Mouse (Mus musculus) hindbrain, embryonic 10.5 days (tissue): ENCODE measurements around the gene Cand1. TPM values are rescaled to one million over a fixed set of nuclear protein-coding genes. Genes with fewer than 3 reads are reported as not detected.

Experiments
- DNase-seq: peaks from one replicate; pipeline ENCODE4 v3.0.0-alpha.2; 2017; ENCODE audit warnings: low spot score
- H3K27ac ChIP-seq: fragments of 300-500 bp; sonication (generic); 2 replicates; pipeline ENCODE4 v1.5.1; 2016; ENCODE audit warnings: mild to moderate bottlenecking, moderate library complexity
- H3K27me3 ChIP-seq: fragments of 300-500 bp; sonication (generic); 2 replicates; pipeline ENCODE4 v1.6.1; 2016; ENCODE audit warnings: mild to moderate bottlenecking; ENCODE audit not compliant: poor library complexity, insufficient read depth, severe bottlenecking
- H3K36me3 ChIP-seq: fragments of 300-500 bp; sonication (generic); 2 replicates; pipeline ENCODE4 v1.6.1; 2016; ENCODE audit warnings: mild to moderate bottlenecking, moderate library complexity
- H3K4me1 ChIP-seq: fragments of 300-500 bp; sonication (generic); replicated peaks from 2 replicates; pipeline ENCODE4 v1.6.1; 2016; ENCODE audit warnings: mild to moderate bottlenecking
- H3K4me3 ChIP-seq: fragments of 300-500 bp; sonication (generic); 2 replicates; pipeline ENCODE4 v1.5.1; 2016; ENCODE audit warnings: mild to moderate bottlenecking, moderate library complexity
- H3K9me3 ChIP-seq: fragments of 300-500 bp; sonication (generic); 2 replicates; pipeline ENCODE4 v1.6.1; 2016; ENCODE audit warnings: mild to moderate bottlenecking, moderate library complexity
- WGBS: fragments of 180-500 bp; shearing (Covaris S2); methylation state at CpG from one replicate; pipeline ENCODE4 v1.1.7; 2016; 5-methylcytosine and 5-hydroxymethylcytosine counted together
- polyA plus RNA-seq: library from polyadenylated mRNA; unstranded; fragments of >200 nt; fragmentation: Nextera tagmentation; extraction: Ambion mirVana; gene quantifications from 2 replicates; pipeline ENCODE4 v1.2.1, GENCODE M21; 2016

The Cand1 gene
- polyA plus RNA-seq, 1 experiment from 2014 or later = 96.5 TPM

DNA sequence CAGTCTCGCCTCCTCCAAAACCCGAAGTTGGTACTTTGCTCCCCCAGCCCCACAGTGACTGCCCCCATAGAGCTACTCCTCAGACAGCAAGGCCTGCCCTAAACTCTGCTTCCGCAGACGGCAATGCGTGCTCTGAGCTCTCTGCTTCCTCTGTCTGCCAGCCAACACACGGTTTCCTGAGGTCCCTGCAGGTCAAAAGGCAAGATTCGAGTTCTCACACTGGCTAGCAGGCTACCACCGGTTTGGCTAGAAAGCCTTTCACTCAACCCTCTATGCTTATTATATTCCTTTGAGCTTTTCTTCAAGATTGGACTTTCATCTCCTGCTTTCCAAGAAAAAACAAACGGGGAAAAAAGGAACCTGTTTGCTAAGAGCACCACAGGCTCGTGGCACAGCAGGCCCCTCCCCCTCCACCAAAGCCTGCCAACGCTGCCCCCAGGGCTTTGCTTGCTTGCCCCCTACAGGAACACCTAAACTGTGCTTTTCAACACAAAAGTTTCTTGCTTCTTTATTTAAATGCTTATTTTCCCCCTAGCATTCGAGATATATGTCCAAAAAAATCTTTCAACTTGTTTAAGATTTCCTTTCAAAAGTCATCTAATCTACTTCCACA is 35.4 kb downstream of the Cand1 start:
- 82% methylated on average over 12 of the region's 12 CpGs for WGBS
- Histone ChIP-seq H3K4me3 (no peak overlapping the region), H3K27me3 (no peaks in the 10 kb centered on the region), H3K27ac (no peak overlapping the region), H3K4me1 (no peaks in the 10 kb centered on the region), H3K36me3 (peaks cover 100% of the 10 kb centered on the region), H3K9me3 (no peaks in the 10 kb centered on the region)
- no peak for DNase-seq

DNA sequence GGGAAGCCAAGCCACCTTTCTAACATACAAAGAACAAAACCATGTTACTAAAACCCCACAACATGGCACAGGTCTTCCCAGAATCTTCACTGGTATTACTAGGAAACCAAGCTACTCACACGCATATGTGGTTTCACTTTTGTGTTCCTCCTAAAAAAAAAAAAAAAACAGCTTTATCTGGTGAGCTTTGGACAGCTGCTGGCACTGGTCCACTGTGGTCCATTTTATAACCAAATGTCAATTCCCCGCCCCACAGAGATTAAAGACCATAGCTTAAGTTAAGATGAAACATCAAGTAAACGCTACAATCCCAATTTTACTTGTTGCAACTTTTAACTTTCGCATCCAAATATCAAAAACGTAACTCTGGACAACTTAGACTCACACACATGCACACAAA is 40.0 kb downstream of the Cand1 start:
- Histone ChIP-seq H3K4me1 (no peaks in the 10 kb centered on the region), H3K27ac (no peak overlapping the region), H3K9me3 (no peaks in the 10 kb centered on the region), H3K27me3 (no peaks in the 10 kb centered on the region), H3K4me3 (no peak overlapping the region), H3K36me3 (peaks cover 91% of the 10 kb centered on the region)
- 96% methylated on average over 5 of the region's 5 CpGs for WGBS
- no peak for DNase-seq

DNA sequence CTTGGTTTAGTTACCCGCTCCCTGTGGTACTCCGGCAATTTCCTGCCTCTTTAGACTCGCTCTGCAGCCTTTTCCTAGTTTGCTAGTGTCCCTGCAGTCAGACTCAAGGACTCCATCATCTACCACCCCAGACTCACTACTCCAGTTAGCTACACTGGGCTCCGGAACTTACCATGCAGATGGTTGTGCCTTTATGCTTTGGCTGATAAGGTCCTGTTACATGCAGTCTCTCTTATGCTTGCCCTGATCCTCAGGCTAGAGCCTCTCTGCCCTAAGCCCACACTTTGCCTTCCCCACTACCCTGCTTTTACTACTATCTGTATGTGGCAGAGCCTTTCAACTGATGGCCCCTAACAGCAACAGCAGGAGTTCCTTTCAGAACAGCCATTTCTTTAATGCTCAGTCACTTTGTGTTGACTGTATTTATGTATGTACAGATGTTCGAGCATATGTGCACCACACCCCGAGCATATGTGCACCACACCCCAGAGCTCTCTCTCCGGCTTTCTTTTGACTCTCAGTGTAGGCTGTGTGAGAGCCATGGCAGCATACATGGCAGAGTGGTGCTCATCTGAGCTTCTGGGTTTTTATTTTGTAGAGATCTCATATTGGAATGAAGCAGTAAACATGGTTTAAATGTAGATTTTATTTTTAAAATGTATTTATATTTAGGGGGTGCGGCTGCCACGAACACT is 41.5 kb downstream of the Cand1 start:
- no peaks in the 10 kb centered on the region for H3K27me3 ChIP-seq
- peaks cover 79% of the 10 kb centered on the region for H3K36me3 ChIP-seq
- H3K9me3 ChIP-seq = no peaks in the 10 kb centered on the region
- no peaks in the 10 kb centered on the region for H3K4me1 ChIP-seq
- 93% methylated on average over 9 of the region's 9 CpGs for WGBS
- no peak overlapping the region for H3K27ac ChIP-seq
- no peak for DNase-seq
- no peak overlapping the region for H3K4me3 ChIP-seq

DNA sequence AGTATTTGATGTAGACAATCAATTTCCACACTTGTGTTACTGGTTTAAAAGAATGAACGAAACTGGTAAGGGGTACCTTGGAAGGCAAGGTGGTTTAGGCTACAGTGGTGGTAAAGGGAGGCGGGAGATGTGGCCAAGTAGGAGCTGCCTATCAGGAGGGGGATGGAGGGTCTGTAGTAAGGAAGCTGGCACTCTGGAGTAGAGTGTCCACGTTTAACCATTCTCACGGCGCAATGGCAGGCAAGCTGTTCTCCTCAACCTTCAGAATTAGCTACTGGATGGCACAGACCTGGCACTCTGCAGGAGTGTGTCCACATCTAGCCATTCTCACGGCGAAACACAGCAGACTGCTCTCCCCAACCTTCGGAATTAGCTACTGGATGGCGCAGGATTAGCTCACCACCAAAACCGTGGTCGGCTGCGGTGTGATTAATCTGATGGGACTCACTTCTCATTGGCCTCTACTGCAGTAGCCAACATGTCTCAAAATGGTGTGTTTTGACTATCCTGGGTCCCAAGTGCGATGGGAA is 42.2 kb downstream of the Cand1 start:
- no peak for DNase-seq
- no peaks in the 10 kb centered on the region for H3K9me3 ChIP-seq
- H3K4me3 ChIP-seq = no peak overlapping the region
- peaks cover 72% of the 10 kb centered on the region for H3K36me3 ChIP-seq
- H3K27ac ChIP-seq = no peak overlapping the region
- H3K27me3 ChIP-seq = no peaks in the 10 kb centered on the region
- no peaks in the 10 kb centered on the region for H3K4me1 ChIP-seq
- WGBS = 91% methylated on average over 13 of the region's 13 CpGs

DNA sequence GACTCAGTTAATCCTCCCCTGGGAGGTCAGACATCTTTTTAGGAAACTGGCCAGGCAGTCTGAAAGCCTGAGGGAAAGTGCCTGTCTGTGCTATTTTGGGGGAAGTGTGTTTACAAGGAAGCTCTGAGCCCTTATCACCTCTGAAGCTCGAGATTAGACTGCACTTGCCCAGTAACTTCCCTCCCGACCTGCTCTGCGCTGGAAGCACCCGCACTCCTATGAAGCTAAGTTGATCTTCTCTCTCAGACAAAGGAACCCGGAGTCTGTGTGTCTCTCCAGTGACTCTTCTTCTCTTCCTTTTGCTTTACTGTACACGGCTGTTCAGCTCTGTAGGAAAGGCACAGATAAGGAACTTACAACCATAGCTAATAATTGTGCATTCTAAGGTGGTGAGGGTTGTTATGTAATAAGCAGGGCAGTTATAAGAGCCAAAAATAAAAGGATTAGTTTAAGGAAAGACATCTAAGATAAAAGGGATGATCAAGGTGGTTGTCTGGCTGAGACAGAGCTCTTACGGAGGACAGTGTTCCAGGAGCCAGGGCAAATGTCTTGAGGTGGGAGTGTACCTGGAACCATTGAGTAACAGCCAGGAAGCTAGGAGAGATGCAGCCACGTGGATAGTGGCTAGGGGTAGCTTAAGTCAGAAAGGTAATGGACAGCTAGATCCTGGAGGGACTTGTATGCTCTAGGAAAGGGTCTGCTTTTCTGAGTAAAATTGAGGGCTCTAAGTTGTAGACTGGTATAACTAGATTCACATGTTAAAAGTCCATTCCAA is 47.1 kb downstream of the Cand1 start:
- peaks cover 24% of the 10 kb centered on the region for H3K36me3 ChIP-seq
- H3K4me1 ChIP-seq = no peaks in the 10 kb centered on the region
- H3K9me3 ChIP-seq = no peaks in the 10 kb centered on the region
- H3K27ac ChIP-seq = no peak overlapping the region
- no peak overlapping the region for H3K4me3 ChIP-seq
- WGBS = 74% methylated on average over 8 of the region's 8 CpGs
- H3K27me3 ChIP-seq = no peaks in the 10 kb centered on the region
- no peak for DNase-seq

DNA sequence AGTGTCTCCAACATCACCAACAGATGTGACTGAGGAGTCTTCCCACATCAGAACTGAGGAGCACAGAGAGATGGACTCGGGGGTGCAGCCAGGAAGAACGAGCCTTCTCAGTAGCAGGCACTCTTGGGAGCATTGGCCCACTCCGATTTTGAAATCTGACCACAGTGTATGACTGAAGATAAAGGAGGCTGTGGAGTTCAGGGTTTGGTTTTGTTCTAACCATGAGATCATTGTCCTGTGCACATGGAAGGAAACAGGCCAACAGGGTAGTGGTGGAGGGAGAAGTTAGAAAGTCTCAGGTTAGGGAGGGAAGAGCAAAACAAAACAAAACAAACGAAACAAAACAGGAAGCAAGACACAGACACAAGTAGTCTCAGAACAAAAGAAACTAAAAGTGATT is 52.1 kb downstream of the Cand1 start:
- DNase-seq = no peak
- no peaks in the 10 kb centered on the region for H3K27me3 ChIP-seq
- H3K27ac ChIP-seq = no peak overlapping the region
- H3K4me1 ChIP-seq = no peaks in the 10 kb centered on the region
- 76% methylated on average over 4 of the region's 4 CpGs for whole genome bisulfite sequencing
- no peaks in the 10 kb centered on the region for H3K9me3 ChIP-seq
- H3K36me3 ChIP-seq = 0 out of 2 replicates have a peak, but pooled peaks cover 4% of the 10 kb centered on the region
- H3K4me3 ChIP-seq = no peak overlapping the region

DNA sequence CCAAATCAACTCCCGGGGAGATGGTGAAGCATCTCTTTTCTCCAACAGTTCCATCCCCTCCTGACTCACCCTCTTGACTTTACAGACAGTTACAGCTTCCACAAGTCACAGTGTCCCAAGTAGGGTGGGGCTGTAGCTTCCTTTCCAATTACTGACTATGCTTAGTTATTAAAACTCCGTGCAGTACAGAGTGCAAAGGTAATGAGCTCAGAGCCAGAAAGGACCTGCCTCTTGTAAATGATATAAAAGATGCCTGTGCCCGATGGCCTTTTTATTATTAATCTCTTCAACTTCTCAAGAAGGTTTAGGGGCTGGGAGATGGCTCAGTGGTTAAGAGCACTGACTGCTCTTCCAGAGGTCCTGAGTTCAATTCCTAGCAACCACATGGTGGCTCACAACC is 70.2 kb downstream of the Cand1 start:
- Histone ChIP-seq H3K4me3 (no peak overlapping the region), H3K27ac (no peak overlapping the region), H3K4me1 (0 out of 2 replicates have a peak, but pooled peaks cover 7% of the 10 kb centered on the region), H3K36me3 (no peaks in the 10 kb centered on the region), H3K9me3 (no peaks in the 10 kb centered on the region), H3K27me3 (no peaks in the 10 kb centered on the region)
- WGBS = 92% methylated on average over 3 of the region's 3 CpGs
- no peak for DNase-seq

DNA sequence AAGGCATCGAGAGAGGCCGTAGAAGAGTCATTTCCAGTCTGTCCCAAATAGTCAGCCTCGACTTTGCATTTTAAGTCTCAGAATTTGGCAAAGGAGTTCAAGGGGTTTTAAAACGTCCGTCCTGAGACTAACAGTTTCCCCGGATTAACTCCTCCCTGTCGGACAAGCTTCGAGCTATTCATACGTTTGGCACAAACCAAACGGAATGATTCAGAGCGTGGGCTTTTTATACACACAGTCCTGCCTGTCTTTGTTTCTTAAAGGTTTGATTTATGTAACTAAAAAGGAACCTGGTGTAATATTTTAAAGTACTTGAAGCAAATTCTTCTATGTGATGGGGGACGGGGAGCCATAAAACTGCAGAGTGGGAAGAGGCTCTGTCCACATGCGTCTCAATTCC is 70.6 kb downstream of the Cand1 start:
- Histone ChIP-seq H3K36me3 (no peaks in the 10 kb centered on the region), H3K4me1 (0 out of 2 replicates have a peak, but pooled peaks cover 7% of the 10 kb centered on the region), H3K27me3 (no peaks in the 10 kb centered on the region), H3K9me3 (no peaks in the 10 kb centered on the region), H3K27ac (no peak overlapping the region), H3K4me3 (no peak overlapping the region)
- DNase-seq = no peak
- WGBS = 85% methylated on average over 13 of the region's 13 CpGs

DNA sequence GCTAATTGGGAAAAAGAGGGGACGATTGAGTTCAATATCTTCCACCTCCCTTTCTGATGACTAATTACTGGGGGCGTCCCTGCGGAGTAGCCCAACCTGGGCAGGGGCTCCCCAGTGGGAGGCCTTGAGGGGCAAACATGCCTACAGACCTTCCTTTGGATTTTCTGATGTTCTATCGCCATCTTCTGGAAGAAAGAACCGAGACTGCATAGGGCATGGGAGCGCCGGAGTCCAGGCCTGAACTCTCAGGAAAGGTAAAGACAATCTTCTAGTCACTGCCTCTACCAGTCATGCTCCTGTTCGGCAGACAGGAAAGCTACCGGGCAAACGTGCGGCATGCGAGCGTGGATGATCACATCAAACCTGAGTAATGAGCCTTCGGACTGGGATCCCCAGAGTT is 71.1 kb downstream of the Cand1 start:
- WGBS = 35% methylated on average over 14 of the region's 14 CpGs
- 0 out of 2 replicates have a peak, but pooled peaks cover 7% of the 10 kb centered on the region for H3K4me1 ChIP-seq
- no peaks in the 10 kb centered on the region for H3K36me3 ChIP-seq
- no peaks in the 10 kb centered on the region for H3K9me3 ChIP-seq
- no peak overlapping the region for H3K4me3 ChIP-seq
- no peak overlapping the region for H3K27ac ChIP-seq
- no peaks in the 10 kb centered on the region for H3K27me3 ChIP-seq
- DNase-seq = peak; percentile 18

DNA sequence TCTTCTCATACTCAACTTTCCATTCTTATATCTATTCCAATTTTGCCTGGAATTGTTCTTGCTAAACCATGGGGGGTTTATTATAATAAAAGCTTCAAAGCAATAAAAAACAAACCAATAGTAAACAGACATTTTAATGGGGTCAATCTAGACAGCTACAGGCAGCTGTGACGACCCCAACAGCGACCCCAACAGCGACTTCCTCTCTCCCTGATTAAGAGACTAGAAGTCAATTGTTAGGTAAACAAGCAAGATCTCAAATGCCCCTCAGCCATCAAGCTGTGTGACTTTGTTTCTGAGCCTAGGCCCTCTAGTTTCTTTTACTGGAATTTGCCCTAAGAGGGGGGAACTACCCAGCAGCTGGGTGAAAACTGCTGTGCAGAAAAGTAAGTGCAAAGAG is 72.0 kb downstream of the Cand1 start:
- no peak overlapping the region for H3K4me3 ChIP-seq
- H3K4me1 ChIP-seq = 0 out of 2 replicates have a peak, but pooled peaks cover 7% of the 10 kb centered on the region
- DNase-seq = no peak
- H3K36me3 ChIP-seq = no peaks in the 10 kb centered on the region
- 10% methylated on average over 3 of the region's 3 CpGs for WGBS
- no peak overlapping the region for H3K27ac ChIP-seq
- H3K27me3 ChIP-seq = no peaks in the 10 kb centered on the region
- H3K9me3 ChIP-seq = no peaks in the 10 kb centered on the region

DNA sequence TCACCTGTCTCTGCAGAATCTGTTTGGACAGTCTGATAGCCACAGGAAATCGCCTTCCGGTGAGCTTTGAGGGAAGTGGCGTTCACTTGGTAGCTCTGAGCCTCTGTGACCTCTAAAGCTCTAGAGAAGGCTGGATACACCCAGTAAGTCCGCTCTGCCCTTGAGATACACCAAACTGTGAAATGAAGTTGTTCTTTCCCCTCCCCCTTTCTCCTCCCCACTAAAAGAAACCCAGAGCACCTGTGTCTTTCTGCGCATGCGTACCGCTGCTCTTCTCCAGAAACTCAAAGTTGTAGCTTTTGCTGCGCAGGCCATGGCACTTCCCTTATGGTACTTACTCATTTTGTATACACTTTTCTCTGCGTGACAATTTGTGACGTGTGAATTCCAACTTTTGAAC is 74.8 kb downstream of the Cand1 start:
- Histone ChIP-seq H3K36me3 (no peaks in the 10 kb centered on the region), H3K9me3 (peaks cover 7% of the 10 kb centered on the region), H3K27ac (no peak overlapping the region), H3K4me1 (0 out of 2 replicates have a peak, but pooled peaks cover 4% of the 10 kb centered on the region), H3K27me3 (no peaks in the 10 kb centered on the region), H3K4me3 (no peak overlapping the region)
- WGBS = 93% methylated on average over 10 of the region's 10 CpGs
- no peak for DNase-seq

DNA sequence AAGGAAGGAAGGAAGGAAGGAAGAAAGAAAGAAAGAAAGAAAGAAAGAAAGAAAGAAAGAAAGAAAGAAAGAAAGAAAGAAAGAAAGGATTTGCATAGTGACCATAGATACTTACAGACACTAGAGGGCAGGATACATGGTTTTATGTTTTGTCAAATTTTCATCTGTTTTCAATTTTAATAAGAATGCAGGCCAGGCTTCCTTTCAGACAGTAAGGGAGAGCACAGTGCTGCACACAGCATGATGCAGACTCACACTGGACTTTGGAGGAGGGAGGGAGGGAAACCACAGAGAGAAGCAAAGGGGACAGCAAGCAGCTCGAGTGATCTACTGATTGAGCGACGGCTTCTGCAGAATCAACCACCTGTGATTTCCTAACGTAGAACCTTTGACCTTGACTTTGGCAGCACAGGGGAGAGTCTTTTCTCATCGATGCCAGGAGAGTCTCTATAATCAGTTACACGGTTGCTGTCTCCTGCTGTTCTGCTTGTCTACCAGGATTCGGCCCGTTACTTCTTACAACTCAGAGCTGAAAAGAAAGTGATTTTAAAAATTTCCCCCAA is 78.0 kb downstream of the Cand1 start:
- peak; percentile 12 for DNase-seq
- no peaks in the 10 kb centered on the region for H3K4me1 ChIP-seq
- WGBS = 63% methylated on average over 8 of the region's 8 CpGs
- H3K4me3 ChIP-seq = no peak overlapping the region
- no peak overlapping the region for H3K27ac ChIP-seq
- H3K27me3 ChIP-seq = no peaks in the 10 kb centered on the region
- H3K36me3 ChIP-seq = no peaks in the 10 kb centered on the region
- peaks cover 11% of the 10 kb centered on the region for H3K9me3 ChIP-seq
